Mouse (Mus musculus) midbrain, embryonic 13.5 days (tissue): ENCODE results near the gene Lrrc49. TPM values are rescaled to one million over a fixed set of nuclear protein-coding genes. Genes with fewer than 3 reads are reported as not detected.

Experiments used
- ATAC-seq: fragments of 200-750 bp; cut with Nextera tagmentation; 2 replicates; pipeline ENCODE4 v1.8.0; 2017; ENCODE audit warnings: mild to moderate bottlenecking, moderate TSS enrichment, moderate library complexity
- H3K27ac ChIP-seq: fragments of 300-500 bp; sonication (generic); 2 replicates; pipeline ENCODE4 v1.5.1; 2015; ENCODE audit warnings: inconsistent platforms, mild to moderate bottlenecking, moderate library complexity
- H3K27me3 ChIP-seq: fragments of 300-500 bp; sonication (generic); 2 replicates; pipeline ENCODE4 v1.6.1; 2015; ENCODE audit warnings: mild to moderate bottlenecking, inconsistent platforms
- H3K36me3 ChIP-seq: fragments of 300-500 bp; sonication (generic); 2 replicates; pipeline ENCODE4 v1.6.1; 2015; ENCODE audit warnings: mild to moderate bottlenecking, inconsistent platforms
- H3K4me1 ChIP-seq: fragments of 300-500 bp; sonication (generic); replicated peaks from 2 replicates; pipeline ENCODE4 v1.6.1; 2015; ENCODE audit warnings: inconsistent platforms
- H3K4me2 ChIP-seq: fragments of 300-500 bp; sonication (generic); replicated peaks from 2 replicates; pipeline ENCODE4 v1.6.1; 2015; ENCODE audit warnings: moderate library complexity, mild to moderate bottlenecking, inconsistent platforms
- H3K4me3 ChIP-seq: fragments of 300-500 bp; sonication (generic); replicated peaks from 2 replicates; pipeline ENCODE4 v1.5.1; 2015; ENCODE audit warnings: mild to moderate bottlenecking, inconsistent platforms
- H3K9ac ChIP-seq: fragments of 300-500 bp; sonication (generic); replicated peaks from 2 replicates; pipeline ENCODE4 v1.6.1; 2015; ENCODE audit warnings: mild to moderate bottlenecking, inconsistent platforms
- H3K9me3 ChIP-seq: fragments of 300-500 bp; sonication (generic); 2 replicates; pipeline ENCODE4 v1.6.1; 2016; ENCODE audit warnings: mild to moderate bottlenecking, inconsistent platforms
- WGBS: fragments of 180-500 bp; shearing (Covaris S2); methylation state at CpG from one replicate; pipeline ENCODE4 v1.1.7; 2015; 5-methylcytosine and 5-hydroxymethylcytosine counted together
- polyA plus RNA-seq: library from polyadenylated mRNA; unstranded; fragments of >200 nt; fragmentation: Nextera tagmentation; extraction: Ambion mirVana; gene quantifications from 2 replicates; pipeline ENCODE4 v1.2.1, GENCODE M21; 2015

The Lrrc49 gene
- polyA plus RNA-seq, 1 experiment from 2014 or later: 79.2 TPM

DNA sequence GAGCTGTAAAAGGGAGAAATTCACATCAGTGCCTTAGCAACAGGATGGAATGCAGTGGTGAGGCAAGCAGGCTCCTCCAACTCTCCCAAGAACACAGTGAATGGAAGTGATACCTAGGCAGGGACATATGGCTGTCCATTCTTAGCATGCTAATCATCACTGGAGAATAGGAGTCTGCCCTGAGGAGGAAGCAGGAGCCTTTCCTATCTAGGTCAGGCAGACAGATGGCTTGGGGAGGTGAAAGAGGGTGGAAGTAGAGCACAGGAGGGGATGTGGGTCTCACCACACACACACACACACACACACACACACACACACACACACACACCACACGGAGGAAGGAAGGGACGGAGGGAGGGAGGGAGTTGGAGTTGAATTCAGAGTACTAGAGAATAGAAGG, 62.1 kb downstream of the Lrrc49 start:
- Histone ChIP-seq H3K27ac (peak overlapping the region; percentile 41; the same call in 1 of the 2 replicates), H3K9ac (no peak overlapping the region), H3K4me3 (no peak overlapping the region), H3K4me2 (no peak overlapping the region), H3K4me1 (peaks cover 22% of the 10 kb centered on the region), H3K9me3 (no peaks in the 10 kb centered on the region), H3K27me3 (no peaks in the 10 kb centered on the region), H3K36me3 (peaks cover 3% of the 10 kb centered on the region; the same call in 1 of the 2 replicates)
- WGBS: 51% methylated on average over 2 of the region's 2 CpGs
- peak; percentile 56 for ATAC-seq

GRCm38 (mm10) chr9:60616946-60617345, 71.0 kb downstream of the Lrrc49 start:
- H3K9me3 ChIP-seq: no peaks in the 10 kb centered on the region
- H3K4me2 ChIP-seq: no peak overlapping the region
- no peaks in the 10 kb centered on the region for H3K27me3 ChIP-seq
- no peak overlapping the region for H3K4me3 ChIP-seq
- no peak overlapping the region for H3K9ac ChIP-seq
- WGBS: 73% methylated on average over 9 of the region's 9 CpGs
- no peak overlapping the region for H3K27ac ChIP-seq
- H3K36me3 ChIP-seq: peaks cover 39% of the 10 kb centered on the region
- ATAC-seq: no peak
- no peaks in the 10 kb centered on the region for H3K4me1 ChIP-seq

DNA sequence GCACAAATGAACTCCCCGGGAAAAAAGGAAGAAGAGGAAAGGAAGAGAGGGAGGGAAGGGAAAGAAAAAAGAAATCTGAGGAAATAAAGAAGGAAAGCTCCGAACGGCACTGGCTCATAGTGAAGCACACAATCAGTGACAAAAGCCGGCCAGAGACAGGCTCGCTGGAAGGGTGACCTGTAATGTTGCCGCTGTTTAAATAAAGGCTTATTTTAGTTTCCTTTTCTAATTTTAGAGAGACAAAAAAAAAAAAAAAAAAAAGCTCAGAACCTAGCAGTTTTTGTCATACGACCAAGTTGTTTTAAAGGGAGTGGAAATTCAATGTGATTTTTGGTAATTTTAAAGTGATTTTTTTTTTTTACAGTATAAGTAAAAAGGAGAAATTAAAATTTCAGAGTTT, 71.6 kb downstream of the Lrrc49 start:
- Histone ChIP-seq H3K27me3 (no peaks in the 10 kb centered on the region), H3K36me3 (peaks cover 43% of the 10 kb centered on the region), H3K4me3 (no peak overlapping the region), H3K27ac (no peak overlapping the region), H3K4me1 (no peaks in the 10 kb centered on the region), H3K9ac (no peak overlapping the region), H3K4me2 (no peak overlapping the region), H3K9me3 (no peaks in the 10 kb centered on the region)
- no peak for ATAC-seq
- 79% methylated on average over 7 of the region's 7 CpGs for WGBS

DNA sequence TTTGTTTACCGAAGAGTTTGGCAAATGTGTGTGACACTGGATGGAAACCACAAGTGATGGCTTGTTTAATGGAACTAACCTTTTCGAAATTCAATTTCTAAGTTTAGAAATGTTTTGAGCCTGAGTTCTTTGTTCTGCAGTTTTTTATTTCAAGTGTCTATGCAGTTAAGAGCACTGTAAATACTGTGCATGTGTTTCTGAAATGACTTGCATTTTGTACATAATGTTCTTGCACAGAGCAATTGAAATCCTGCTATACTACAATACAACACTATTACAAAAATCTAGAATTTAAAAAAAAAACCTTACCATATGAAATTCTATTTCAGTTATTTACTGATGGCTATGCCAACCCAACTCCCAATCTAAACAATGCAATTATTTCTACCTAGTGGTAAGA, 75.7 kb downstream of the Lrrc49 start:
- H3K27me3 ChIP-seq: no peaks in the 10 kb centered on the region
- no peak overlapping the region for H3K4me2 ChIP-seq
- no peak overlapping the region for H3K9ac ChIP-seq
- H3K9me3 ChIP-seq: no peaks in the 10 kb centered on the region
- 89% methylated on average over 2 of the region's 2 CpGs for WGBS
- H3K4me3 ChIP-seq: no peak overlapping the region
- H3K4me1 ChIP-seq: no peaks in the 10 kb centered on the region
- peaks cover 60% of the 10 kb centered on the region for H3K36me3 ChIP-seq
- no peak overlapping the region for H3K27ac ChIP-seq
- no peak for ATAC-seq

DNA sequence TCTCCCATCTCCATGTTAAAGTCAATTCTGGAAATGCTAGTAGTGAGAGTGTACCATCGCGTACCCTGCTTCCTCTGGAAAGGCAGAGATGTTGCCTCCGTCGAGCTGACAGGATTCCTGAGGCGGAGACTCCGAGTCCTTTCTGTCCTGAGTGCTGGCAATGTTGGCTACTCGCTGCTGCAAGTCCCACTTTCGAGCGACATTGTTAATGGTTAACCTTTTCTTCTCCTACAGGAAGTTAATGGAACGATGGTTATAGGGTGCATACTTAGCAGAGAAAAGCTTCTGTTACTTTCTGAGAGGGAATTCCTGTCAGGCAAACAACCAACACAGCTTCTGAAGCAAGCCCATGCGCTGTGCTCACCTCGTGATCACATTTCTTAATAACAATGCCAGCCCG, 77.8 kb downstream of the Lrrc49 start:
- H3K9me3 ChIP-seq: no peaks in the 10 kb centered on the region
- WGBS: 86% methylated on average over 13 of the region's 13 CpGs
- no peaks in the 10 kb centered on the region for H3K27me3 ChIP-seq
- no peak for ATAC-seq
- no peak overlapping the region for H3K9ac ChIP-seq
- no peaks in the 10 kb centered on the region for H3K4me1 ChIP-seq
- no peak overlapping the region for H3K4me3 ChIP-seq
- no peak overlapping the region for H3K27ac ChIP-seq
- no peak overlapping the region for H3K4me2 ChIP-seq
- H3K36me3 ChIP-seq: peaks cover 70% of the 10 kb centered on the region

DNA sequence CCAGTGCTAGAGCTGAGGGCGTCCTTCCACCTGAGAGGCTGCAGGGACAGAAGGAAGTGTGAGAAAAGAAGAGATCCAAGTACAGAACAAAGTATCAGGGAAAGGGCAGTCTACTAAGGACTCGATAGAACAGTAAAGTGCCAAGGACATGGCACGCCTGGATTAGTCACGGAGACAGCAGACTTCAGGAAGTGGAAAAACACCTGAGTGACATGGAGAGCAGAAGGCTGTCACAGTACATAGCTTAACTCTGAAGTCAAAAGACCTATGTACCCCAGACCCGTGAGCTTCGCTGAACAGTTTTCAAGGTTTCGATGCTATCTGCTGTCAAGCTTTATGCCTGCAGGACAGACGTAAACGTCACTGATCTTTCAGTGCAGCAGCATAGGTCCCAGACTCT, 79.1 kb downstream of the Lrrc49 start:
- WGBS: 93% methylated on average over 9 of the region's 9 CpGs
- no peak overlapping the region for H3K9ac ChIP-seq
- H3K4me2 ChIP-seq: no peak overlapping the region
- no peak overlapping the region for H3K27ac ChIP-seq
- no peak for ATAC-seq
- peaks cover 71% of the 10 kb centered on the region for H3K36me3 ChIP-seq
- no peaks in the 10 kb centered on the region for H3K27me3 ChIP-seq
- no peaks in the 10 kb centered on the region for H3K9me3 ChIP-seq
- no peak overlapping the region for H3K4me3 ChIP-seq
- H3K4me1 ChIP-seq: no peaks in the 10 kb centered on the region

DNA sequence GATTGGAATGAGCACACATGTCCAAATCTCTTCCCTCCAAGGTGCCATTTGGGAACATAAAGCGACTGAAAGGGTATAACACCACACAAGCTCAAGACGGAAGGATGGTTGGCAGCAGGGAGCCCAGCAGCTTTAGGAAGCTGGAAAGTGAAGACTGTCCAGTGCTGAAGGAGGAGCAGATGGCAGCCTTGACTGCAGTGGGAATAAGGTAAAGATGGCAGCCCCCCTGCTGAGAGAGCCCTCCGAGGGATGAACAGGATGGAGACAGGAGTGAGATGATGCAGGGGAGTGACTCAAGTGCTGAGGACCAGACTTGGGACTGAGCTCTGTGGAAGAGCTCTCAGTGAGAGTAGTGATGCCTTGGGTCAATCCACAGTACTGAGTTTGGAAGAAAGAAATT, 79.9 kb downstream of the Lrrc49 start:
- Histone ChIP-seq H3K4me1 (no peaks in the 10 kb centered on the region), H3K36me3 (peaks cover 64% of the 10 kb centered on the region), H3K9ac (no peak overlapping the region), H3K4me3 (no peak overlapping the region), H3K4me2 (no peak overlapping the region), H3K27ac (no peak overlapping the region), H3K9me3 (no peaks in the 10 kb centered on the region), H3K27me3 (no peaks in the 10 kb centered on the region)
- 80% methylated on average over 3 of the region's 3 CpGs for WGBS
- ATAC-seq: no peak

- Histone ChIP-seq H3K4me3 (no peak overlapping the region), H3K9me3 (no peaks in the 10 kb centered on the region), H3K9ac (no peak overlapping the region), H3K4me2 (no peak overlapping the region), H3K27ac (no peak overlapping the region), H3K36me3 (peaks cover 68% of the 10 kb centered on the region), H3K27me3 (no peaks in the 10 kb centered on the region), H3K4me1 (no peaks in the 10 kb centered on the region)
- no peak for ATAC-seq
- 91% methylated on average over 2 of the region's 2 CpGs for WGBS
Measured at GRCm38 (mm10) chr9:60604971-60605370, 83.0 kb downstream of the Lrrc49 start.

DNA sequence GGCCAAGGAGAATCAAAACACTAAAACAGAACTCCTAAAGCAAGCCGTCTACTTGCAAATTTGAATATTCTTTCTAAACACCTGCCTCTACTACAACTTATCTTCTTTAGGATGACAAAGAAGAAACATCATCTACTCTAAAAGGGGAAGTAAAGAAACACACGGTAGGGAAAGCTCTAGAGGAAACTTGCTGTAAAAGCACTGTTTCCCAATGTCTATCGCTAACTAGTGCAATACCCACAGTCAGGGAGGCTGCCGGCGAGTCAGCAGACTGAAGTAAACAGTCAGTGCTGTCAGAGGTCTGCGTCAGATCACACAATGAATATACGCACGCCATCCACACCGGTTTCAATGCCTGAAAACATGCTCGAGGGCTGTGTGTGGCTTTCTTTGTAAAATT, 86.0 kb downstream of the Lrrc49 start:
- Histone ChIP-seq H3K4me2 (no peak overlapping the region), H3K36me3 (peaks cover 67% of the 10 kb centered on the region), H3K4me3 (no peak overlapping the region), H3K9ac (no peak overlapping the region), H3K4me1 (no peaks in the 10 kb centered on the region), H3K27me3 (no peaks in the 10 kb centered on the region), H3K9me3 (no peaks in the 10 kb centered on the region), H3K27ac (no peak overlapping the region)
- no peak for ATAC-seq
- WGBS: 86% methylated on average over 10 of the region's 10 CpGs

DNA sequence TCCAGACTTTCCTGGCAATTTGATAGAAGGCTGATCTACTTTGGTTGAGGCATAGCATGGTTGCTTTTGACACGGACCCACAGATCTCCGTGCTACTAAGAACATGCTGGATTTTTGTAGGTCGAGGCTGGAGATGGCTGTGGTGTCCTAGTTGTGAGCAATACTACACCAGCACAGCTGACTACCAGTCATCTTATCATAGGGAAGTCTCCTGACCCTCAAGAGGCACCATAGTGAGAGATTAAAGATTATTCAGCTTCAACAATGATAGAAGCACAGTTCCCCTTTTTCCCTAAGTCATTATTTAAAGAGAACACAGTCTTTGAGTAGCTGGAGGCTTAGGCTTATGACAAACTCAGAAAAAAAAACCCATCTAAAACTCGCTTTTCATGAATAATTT, 87.7 kb downstream of the Lrrc49 start:
- ATAC-seq: no peak
- Histone ChIP-seq H3K4me1 (no peaks in the 10 kb centered on the region), H3K4me2 (no peak overlapping the region), H3K9ac (no peak overlapping the region), H3K36me3 (peaks cover 72% of the 10 kb centered on the region), H3K27me3 (no peaks in the 10 kb centered on the region), H3K4me3 (no peak overlapping the region), H3K27ac (no peak overlapping the region), H3K9me3 (no peaks in the 10 kb centered on the region)
- 92% methylated on average over 4 of the region's 4 CpGs for WGBS

GRCm38 (mm10) chr9:60599489-60599888, 88.5 kb downstream of the Lrrc49 start:
- 82% methylated on average over 2 of the region's 2 CpGs for WGBS
- Histone ChIP-seq H3K36me3 (peaks cover 66% of the 10 kb centered on the region), H3K27ac (no peak overlapping the region)

GRCm38 (mm10) chr9:60595406-60595805, 92.6 kb downstream of the Lrrc49 start:
- Histone ChIP-seq H3K27ac (no peak overlapping the region), H3K4me2 (no peak overlapping the region), H3K9me3 (no peaks in the 10 kb centered on the region), H3K9ac (no peak overlapping the region), H3K36me3 (peaks cover 76% of the 10 kb centered on the region), H3K4me3 (no peak overlapping the region), H3K27me3 (no peaks in the 10 kb centered on the region), H3K4me1 (no peaks in the 10 kb centered on the region)
- no peak for ATAC-seq
- 79% methylated on average over 7 of the region's 7 CpGs for WGBS

More at GRCm38 (mm10) chr9:60599489-60599888, 88.5 kb downstream of the Lrrc49 start:
- Histone ChIP-seq H3K9ac (no peak overlapping the region), H3K4me1 (no peaks in the 10 kb centered on the region), H3K4me3 (no peak overlapping the region), H3K9me3 (no peaks in the 10 kb centered on the region), H3K27me3 (no peaks in the 10 kb centered on the region), H3K4me2 (no peak overlapping the region)
- peak; percentile 71; the same call in 1 of the 2 replicates for ATAC-seq

DNA sequence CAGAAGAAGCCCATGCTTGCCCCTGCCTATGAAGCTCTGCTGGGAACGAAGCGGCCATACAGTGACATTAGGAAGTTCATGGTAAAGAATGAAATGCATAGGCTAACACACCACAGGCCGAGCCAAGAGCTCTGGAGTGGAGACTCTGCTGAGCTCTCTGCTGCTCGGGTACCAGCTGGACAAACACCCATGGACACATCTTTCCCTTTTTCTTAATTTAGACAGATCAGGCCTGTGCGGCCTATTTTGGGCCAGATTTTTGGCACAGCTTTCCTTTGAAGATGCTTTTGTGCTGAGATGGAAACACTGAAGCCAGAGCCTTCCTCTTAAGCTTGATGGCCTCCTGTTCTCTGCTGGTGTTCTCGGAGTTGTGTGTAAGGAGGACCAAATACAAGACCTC, 95.0 kb downstream of the Lrrc49 start:
- no peak overlapping the region for H3K27ac ChIP-seq
- 90% methylated on average over 6 of the region's 6 CpGs for WGBS
- no peak overlapping the region for H3K9ac ChIP-seq
- no peaks in the 10 kb centered on the region for H3K4me1 ChIP-seq
- no peak for ATAC-seq
- H3K4me3 ChIP-seq: no peak overlapping the region
- H3K27me3 ChIP-seq: no peaks in the 10 kb centered on the region
- no peaks in the 10 kb centered on the region for H3K9me3 ChIP-seq
- peaks cover 80% of the 10 kb centered on the region for H3K36me3 ChIP-seq
- H3K4me2 ChIP-seq: no peak overlapping the region
